Mouse (Mus musculus): Measurements from ENCODE around the gene Slc48a1.

DNA sequence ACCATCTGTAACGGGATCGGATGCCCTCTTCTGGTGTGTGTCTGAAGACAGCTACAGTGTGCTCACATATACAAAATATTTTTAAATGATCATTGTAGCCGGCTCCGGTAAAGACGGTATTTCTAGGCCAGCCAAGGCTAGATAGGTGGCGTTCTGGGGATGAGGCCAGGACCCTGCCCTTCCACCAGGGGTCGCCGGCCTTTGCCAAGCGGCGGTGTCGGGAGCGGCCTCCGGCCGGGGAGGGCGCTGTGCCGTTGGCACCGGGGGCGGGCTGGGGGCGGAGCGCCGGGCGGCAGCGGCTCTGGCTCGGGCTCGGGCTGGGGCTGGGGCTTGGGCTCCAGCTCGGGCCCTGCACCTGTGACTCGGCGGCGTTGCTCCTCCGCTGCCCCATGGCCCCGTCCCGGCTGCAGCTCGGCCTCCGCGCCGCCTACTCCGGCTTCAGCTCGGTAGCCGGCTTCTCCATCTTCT is 5.8 kb downstream of the Slc48a1 start:
- TF ChIP-seq MAX (IDR thresholded peaks at IDR 0.05; ENCODE audit: low read depth) (no peak), E2F4 (IDR thresholded peaks at IDR 0.05; ENCODE audit: insufficient read depth) (no peak), CEBPB (IDR thresholded peaks at IDR 0.05; ENCODE audit: insufficient read depth, poor library complexity, severe bottlenecking) (no peak), USF1 (IDR thresholded peaks at IDR 0.05; ENCODE audit: low read depth) (no peak), POLR2AphosphoS2 (IDR thresholded peaks at IDR 0.05; ENCODE audit: insufficient read length, low read depth) (peak; percentile 86), TCF3 (IDR thresholded peaks at IDR 0.05; ENCODE audit: insufficient read length, low read depth) (no peak), SRF (IDR thresholded peaks at IDR 0.05; ENCODE audit: control insufficient read depth, insufficient read length, low read depth) (peak; percentile 14)

Measured in myocyte (in vitro differentiated cells).